Mouse (Mus musculus) embryo, embryonic 10 days (tissue): ENCODE data around the gene Olfr981.
"Not testable (repeated sequence)": the region's sequence is repeated elsewhere in the genome, so short reads cannot be mapped to it uniquely, and the experiment has no call there.

Experiments used
- DNase-seq: peaks from one replicate; pipeline ENCODE4 v3.0.0-alpha.2; 2015; ENCODE audit warnings: low spot score

Gene Olfr981

GRCm38 (mm10) chr9:40021164-40021563 lies at the start of gene Olfr981:
Olfr981 (plus strand) TSS chr9:40021464.
- no peak for DNase-seq

GRCm38 (mm10) chr9:39976581-39977145 lies 44.6 kb upstream of the Olfr981 start:
- DNase-seq, result not testable (repeated sequence)

- DNase-seq, result no peak
These were observed 29.5 kb upstream of the Olfr981 start, which contains the start of gene Olfr978 for GRCm38 (mm10) chr9:39991813-39992212. Olfr978 (plus strand) TSS chr9:39992113.

GRCm38 (mm10) chr9:40003365-40003764 lies 17.9 kb upstream of the Olfr981 start, which contains the start of gene Olfr979:
Olfr979 (minus strand) TSS chr9:40003465.
- DNase-seq, result no peak

- DNase-seq, result no peak
These were observed 11.8 kb upstream of the Olfr981 start, which contains the start of gene Olfr980 for GRCm38 (mm10) chr9:40009482-40009881. Olfr980 (minus strand) TSS chr9:40009582.

GRCm38 (mm10) chr9:40050138-40050537 lies 28.9 kb downstream of the Olfr981 start:
- no peak for DNase-seq

- DNase-seq, result no peak
These were observed 52.3 kb downstream of the Olfr981 start, which contains the start of gene Olfr982 for GRCm38 (mm10) chr9:40073529-40073928. Olfr982 (plus strand) TSS chr9:40073829.
